Mouse (Mus musculus) c-Kit-positive CD71-positive TER-119-positive erythroid progenitor cells, embryonic 14.5 days (primary cell): ENCODE results near the gene Tmem223.

Experiments
- DNase-seq: peaks from one replicate; pipeline ENCODE4 v3.0.0-alpha.2; 2013; ENCODE audit warnings: low spot score

Gene Tmem223

DNA sequence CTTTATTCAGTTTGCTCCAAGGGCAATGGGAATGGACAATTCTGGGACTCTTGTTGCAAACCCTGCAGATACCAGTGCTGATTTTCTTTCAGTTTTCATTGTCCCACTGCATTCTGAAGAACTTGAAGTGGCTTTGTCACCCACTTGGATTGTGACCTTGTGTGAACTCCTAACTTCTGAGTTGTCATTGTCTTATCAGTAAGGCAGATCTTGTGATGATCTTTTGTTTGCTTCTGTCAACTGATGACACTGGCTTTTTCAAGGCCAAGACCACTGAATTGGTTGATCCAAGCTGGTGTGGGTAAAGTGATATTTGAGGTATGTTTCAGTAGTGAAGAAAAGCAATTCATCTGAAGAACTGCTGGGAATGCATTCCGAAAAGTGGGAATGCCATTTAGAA, 25.4 kb upstream of the Tmem223 start:
- DNase-seq, result no peak

DNA sequence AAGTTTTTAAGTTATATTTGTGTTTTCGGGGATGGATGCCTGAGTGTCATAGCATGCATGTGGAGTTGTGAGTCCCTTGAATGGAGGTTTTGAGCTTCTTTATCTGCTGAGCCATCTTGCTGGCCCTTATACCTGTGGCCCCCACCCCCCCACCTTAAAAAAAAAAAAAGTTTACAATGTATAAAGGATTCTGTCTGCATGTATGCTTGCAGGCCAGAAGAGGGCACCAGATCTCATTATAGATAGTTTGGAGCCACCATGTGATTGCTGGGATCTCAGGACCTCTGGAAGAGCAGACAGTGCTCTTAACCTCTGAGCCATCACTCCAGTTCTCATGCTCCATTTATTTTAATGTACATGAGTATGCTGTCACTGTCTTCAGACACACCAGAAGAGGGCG, 23.4 kb upstream of the Tmem223 start:
- DNase-seq, result no peak

DNA sequence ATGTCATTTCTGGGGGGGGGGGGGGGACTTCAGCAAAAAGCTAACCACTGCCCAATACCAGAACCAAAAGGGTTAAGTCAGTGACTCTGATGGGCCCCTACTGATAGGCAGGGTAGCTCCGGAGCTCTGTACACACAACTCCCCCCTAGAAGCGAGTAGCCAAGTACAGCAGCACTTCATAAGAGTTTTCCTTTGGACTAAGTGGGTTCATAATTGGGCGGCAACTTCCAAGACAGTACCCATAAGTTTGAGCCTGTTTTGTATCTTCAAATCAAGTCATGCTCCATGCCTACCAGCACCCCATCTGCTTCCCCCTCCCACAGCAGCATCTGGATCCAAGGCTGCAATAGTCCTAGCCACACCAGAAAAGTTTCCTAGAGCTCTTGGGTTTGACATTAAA, 15.1 kb upstream of the Tmem223 start:
- DNase-seq, result no peak

DNA sequence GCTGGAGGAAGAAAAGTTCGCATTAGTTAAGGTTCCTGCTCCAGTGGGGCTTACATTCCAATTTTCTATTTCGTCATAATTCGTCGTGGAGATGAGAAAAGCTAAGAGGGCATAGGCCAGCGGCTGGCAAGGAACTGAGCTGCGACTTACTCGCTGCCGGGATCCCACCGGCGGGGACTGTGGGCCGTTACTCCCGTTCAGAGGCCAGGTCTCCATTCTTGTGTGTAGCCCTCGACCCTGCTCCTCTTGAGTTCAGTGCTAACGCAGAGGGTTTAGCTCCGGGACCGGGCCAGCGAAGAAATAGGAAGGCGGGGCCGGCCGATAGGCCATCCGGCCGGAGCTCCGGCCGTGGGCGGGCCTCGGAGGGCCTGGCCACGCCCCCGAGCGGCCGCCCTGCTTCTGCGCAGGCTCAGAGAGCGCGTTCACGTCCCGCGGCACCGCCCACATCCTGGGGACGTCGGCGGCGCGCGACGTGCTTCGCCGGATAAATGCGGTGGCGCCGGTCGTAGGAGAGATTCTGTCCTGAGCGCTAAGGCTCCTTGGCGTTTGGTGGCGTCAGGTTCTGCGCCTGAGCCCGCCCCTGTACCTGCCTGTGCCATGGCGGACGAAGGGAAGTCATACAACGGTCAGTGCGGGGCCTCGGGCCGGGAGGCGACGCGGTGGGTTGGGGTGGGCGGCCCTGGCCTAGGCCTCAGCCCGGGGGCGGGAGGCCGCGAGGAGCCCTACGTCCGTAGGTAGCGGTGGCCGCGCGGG, 14.0 kb upstream of the Tmem223 start, which contains the start of gene Nxf1:
TSS of gene Nxf1 (plus strand) at position 439 of the 753 bp plus-strand sequence.
- peak; percentile 92 for DNase-seq

DNA sequence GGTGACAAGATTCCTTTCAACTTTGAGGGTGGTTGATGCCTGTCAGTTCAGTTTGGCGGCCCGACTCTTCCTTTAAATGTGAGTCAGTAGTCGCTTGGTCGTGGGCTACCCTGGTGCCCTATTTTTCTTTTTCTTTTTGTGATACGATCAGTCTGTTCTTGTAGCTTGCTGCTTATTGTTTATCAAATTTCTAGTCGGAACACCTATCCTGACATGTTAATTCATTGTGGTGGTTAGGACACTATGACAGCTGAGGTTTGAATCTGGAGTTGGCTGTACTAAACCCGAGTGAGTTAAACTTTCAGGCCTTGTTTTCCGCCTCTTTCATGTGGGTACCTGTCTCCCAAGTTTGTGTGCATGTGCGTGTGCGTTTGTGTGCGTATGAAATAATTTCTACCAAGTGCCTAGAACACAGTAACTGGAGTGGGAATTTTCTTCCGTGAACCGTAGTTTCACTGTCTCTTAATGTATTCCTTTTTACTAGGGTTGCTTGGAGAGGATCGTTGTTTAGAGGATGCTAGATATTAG, 13.3 kb upstream of the Tmem223 start:
- DNase-seq, result peak; percentile 29

DNA sequence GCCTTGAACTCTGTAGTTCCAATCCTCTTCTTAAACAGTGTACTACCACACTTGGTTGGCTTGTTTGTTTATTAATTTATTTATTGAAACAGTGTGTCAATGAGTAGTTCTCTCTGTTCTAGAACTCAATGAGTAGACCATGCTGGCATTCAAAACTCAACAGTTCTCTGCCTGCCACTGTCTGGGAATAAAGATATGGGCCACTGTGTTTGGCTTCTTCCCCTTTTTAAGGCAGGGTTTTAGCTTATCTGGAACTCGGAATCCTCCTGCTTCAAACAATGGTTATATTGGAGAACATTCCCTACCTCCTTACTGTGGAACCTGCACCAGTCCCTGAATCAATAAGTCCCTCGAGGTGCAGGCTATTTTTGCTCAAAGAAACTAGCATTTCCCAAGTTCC, 11.9 kb upstream of the Tmem223 start:
- DNase-seq, result no peak

DNA sequence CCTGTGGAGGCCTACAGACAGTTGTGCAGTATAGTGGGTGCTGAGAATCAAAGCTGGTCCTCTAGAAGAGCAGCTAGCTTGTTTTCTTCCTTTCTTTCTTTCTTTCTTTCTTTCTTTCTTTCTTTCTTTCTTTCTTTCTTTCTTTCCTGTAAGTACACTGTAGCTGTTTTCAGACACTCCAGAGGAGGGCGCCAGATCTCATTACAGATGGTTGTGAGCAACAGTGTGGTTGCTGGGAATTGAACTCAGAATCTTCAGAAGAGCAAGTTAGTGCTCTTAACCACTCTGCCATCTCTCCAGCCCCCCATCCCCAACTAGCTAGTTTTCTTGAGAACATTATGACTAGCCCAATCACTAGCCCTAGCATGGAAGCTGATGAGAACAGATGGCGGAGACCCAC, 10.0 kb upstream of the Tmem223 start:
- DNase-seq, result no peak

DNA sequence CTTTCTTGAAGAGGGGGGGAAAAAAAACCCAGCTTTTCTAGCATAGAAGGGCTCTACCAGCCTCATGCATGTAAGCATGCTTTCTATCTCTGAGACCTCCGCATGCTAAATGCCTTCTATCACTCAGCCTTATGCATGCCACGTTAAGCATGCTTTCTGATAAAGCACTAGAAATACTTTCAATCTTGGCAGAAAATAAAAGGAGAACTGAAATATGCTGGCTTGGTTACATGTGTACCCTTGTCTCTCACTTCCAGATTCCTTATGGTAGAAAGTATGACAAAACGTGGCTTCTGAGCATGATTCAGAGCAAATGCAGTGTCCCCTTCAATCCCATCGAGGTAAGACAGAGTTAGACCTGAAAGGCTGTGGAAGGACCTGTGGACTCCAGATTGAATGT, 7.5 kb upstream of the Tmem223 start:
- no peak for DNase-seq

DNA sequence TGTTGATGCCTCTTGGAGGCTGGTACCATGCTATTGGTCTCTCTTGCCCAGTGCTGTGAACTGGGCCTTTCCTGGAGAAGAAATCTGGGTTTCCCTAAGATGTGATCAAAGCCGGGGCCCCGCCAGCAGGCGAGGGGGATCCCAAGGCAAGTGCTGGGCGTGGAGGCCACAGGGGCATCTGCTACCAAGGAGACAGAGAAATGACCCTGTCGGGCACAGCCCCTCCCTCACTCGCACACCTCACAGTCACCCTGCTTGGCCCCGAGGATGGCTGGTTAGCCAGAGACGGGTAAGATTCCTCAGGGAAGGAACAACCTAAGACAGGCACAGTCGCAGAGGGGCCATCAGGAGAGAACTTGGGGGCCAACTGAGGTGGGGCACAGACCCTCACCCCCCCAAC, 5.2 kb upstream of the Tmem223 start:
- DNase-seq, result no peak

DNA sequence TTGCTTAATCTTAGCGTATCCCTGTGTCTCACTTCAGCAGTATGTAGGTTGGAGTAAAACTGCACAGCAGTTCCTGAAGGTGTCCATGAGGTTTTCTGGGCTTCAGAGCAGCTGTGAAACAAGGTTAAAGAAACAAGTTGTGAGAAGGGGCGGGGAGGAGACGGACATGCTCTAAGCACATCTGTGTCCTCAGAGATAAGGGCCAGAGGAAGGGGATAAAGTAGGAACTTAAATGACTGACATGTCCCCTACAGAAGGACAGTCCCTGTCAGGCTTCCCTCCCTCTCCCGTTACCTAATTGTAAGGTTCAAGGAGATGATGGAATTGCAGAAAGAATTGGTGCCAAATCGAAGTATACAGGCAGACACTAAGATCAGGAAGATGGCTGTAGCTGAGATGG, 2.2 kb downstream of the Tmem223 start:
- DNase-seq, result peak; percentile 60

DNA sequence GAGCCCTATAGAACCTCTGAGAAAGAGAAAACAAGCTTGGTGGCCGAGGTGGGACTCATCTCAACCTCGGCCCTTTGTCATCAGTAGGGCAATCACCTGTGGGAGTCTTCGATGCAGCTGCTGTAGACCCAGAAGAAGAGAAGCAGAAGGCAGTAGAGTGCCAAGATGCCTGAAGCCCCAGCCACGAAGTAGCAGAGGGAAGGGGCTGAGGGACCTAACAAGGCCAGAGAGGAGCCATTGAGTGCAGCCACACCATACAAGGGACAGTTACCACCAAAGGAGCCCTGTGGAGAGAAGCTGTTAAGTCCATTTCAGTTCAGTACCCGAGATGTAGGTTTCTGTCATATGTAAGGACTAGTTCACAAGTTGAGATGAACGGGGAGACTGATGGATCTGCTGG, 2.6 kb downstream of the Tmem223 start:
- peak; percentile 36 for DNase-seq

DNA sequence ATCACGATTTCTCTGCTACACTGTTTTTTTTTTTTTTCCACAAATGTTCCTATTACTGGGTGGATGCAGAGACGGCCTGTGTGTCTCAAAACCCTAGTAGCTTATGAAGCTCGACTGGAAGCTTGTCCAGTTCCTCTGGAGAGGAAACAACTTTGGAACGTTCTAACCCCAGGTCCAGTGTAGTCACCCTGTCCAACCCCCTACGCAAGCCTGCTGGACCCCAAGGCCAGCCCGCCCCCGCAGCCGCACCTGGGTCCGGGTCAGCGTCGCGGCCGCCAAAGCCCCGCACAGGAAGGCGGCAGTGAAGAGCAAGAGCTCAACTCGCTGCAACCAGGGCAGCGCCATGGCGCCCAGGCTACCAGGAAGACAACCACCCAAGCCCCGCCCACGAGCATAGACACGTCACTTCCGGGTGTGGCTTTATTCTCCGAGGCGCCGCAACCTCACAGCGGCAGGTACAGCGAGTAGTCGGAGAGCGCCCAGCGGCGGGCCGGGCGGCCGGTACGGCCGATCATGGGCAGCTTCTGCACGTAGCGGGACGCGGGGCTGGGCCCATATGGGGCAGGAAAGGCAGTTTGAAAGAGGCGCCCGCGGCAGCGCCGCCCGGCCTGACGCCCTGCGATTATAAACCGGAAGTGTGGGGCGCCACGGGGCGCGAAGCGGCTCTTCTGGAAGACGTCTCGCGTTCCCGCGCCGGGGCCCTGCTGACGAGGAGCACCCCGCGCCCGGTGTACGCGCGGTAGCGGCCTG, 3.5 kb downstream of the Tmem223 start, which contains the start of gene Tmem179b:
TSS of gene Tmem179b (minus strand) at position 382 of the 750 bp plus-strand sequence.
- DNase-seq, result peak; percentile 94

DNA sequence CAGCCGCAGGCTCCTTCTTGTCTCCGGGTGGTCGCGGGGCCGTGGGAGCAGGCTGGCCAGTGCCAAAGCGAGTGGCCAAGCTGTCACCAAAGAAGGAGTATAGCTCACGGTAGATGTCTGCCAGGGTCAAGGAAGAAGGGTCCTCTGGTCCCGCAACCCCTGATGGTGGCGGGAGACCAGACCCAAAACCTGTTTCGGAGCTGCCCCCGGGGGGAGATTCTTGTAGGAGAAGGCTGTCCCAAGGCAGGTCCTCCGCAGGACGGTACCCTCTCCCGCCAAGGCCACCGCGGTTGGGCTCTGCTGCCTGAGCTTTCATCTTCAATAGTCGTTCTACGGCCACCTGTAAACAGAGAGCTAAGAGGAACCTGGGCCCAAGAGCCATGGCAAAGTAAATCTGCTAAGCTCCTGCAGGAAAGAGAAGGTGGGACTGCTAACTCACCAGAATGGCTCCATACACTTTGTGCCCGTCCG, 4.2 kb downstream of the Tmem223 start:
- DNase-seq, result peak; percentile 29

DNA sequence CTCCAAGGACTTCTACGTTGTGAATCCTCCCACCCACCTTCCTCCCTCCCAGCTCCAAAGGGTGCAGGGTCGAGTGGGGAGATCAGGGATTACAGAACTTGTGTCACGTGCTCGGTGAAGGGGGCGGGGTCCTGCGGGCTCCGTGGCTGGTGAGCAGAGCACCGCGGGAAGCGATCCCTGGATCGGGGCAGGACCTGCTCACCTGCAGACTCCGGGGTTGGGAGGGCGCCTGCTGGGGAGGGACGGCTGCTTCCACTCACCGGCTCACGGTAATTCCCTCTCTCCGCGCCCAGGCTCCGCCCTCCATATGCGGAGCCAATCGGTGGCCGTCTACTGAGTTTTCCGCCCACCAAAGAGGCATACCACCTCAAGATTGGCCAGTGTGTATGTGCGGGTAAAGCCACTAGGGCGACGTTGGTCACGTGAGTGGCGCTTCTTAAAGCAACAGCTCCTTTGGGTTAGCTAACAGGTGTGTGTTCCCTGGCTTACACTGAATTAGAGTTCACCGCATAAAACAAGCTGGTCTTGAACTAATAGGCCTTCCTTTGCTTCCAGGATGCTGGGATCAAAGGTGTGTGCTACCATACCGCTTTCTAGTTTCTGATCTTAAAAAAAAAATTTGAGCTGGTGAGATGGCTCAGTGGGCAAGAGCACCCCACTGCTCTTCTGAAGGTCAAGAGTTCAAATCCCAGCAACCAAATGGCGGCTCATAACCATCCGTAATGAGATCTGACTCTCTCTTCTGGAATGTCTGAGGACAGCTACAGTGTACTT, 15.4 kb downstream of the Tmem223 start, which contains the start of gene Taf6l:
TSS of gene Taf6l (minus strand) at position 410 of the 774 bp plus-strand sequence.
- peak; percentile 95 for DNase-seq

DNA sequence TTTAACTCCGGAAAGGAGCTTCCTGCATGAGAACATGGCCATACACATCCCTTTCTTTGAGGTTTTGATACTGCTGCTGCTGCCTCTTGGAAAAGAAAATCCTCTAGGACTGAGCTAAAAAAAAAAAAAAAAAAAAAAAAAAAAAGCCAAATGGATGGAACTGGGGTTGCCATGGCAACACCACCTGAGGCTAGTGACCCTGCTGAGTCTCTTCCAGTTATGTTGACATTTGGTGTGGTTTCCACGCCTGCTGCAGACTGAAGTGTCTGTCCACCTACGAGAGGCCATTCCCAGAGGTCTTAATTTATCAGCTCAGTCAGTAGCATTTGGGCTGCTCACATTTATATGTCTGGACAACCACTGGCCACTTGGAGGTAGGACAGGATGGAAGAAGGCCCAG, 17.7 kb downstream of the Tmem223 start:
- no peak for DNase-seq

DNA sequence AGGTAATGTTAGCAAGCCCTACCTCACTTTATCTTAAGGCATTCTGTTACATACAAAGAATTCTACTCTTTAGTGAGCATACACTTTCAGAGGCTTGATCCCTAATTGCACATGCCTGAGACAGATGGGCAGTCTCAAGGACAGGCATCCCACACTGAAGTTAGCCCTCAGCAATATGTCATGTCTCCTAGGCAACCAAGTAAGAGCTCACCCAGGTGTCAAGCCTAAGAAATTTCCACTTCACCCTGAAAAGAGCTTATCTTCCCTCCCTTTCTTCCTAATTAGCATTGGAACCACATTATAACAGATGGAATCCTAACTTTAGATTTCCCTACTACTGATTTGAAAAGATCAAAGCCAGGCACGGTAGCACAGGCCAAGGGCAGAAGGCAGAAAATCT, 18.4 kb downstream of the Tmem223 start:
- DNase-seq, result no peak

DNA sequence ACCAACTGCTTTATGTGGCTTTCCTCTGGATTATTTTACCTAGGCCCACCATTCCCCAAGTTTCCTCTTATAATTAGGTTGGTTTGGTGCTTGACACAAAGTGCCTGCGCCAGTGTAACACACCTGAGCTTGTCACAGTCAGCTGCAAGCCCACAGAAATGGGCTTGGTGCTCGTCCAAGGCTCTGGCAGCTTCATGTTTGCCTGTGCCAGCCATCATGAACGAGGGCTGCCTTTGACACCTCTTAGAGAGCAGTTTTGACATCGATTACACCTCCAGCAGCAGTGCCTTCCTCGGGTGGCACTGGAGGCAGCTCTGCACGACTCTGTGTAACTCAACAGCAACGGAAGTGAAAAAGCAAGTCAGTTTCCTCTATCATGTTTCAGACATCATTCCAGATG, 19.4 kb downstream of the Tmem223 start:
- no peak for DNase-seq

DNA sequence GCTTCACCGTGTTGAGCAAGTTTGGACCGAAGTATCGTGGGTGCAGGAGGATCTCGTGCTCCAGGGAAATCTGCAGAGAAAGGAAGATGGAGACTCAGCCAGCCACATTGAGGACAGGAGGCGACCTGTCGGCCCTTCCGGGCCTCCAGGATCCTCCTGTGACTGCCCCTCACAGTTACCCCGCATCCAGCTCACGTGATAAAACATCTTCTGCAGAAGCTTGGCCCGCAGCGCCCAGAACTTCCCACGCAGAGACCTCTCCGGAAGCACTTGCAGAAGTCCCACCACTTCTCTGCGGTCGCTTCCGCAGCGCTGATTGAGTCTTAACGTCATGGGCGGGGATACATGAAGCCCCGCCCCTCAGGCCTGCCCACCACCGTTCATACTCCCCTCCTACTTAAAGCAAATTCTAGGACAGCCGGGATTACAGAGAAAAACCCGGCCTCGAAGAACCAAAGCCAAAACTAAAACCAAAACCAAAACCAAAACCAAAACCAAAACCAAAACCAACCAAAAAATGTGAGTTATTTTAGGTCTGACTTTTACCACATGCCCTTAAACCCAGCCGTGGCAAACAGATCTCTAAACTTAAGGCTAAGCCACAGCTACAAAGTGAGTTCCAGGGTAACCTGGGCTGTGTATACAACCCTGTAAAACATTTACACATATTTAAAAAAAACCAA, 27.6 kb downstream of the Tmem223 start, which contains the start of gene Polr2g:
TSS of gene Polr2g (minus strand) at position 314 of the 683 bp plus-strand sequence.
- peak; percentile 87 for DNase-seq

DNA sequence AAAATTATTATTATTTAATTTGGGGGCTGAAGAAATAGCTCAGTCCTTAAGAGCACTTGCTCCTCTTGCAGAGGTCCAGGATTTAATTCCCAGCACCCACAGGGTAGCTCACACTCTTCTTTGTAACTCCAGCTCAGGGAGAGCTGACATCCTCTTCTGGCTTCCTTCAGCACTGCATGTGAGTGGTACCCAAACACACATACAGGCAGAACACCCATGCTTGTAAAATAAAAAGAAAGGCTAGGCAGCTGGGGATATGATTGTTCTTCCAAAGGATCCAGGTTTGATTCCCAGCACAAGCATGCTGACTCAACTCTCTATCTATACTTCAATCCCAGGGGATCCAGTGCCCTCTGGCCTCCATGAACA, 28.1 kb downstream of the Tmem223 start:
- no peak for DNase-seq

DNA sequence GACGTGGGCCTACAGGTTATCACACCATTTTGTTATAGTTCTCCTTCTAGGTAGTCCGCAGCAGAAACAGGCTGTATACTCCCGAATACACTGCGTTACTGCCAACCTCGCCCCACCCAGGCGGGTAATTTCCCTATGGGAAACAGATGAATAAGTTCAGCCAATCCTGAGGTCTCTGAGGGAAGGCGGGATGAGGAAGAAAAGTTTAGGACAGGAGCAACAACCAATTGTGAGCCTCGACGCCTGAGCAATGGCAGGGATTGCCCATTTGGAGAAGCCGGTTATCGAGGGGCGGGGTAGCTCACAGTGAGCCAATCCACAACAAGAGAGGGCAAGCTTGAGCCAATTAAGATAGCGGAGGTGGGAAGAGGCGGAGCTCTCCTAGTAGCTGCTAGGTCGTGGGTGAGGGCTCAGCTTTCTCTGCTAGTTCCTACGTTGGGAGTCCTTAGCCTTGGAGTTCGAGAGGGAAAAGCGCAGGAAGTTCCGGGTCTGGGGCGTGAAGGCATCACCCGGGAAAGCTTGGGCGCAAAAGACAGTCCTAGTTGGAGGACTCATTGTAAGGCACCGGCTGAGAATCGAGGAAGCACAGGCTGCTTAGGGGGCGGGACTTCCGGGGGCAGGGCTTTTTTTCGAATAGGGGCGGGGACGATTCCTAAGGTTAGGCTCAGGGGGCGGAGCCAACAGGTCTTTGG, 31.5 kb downstream of the Tmem223 start, which contains the start of gene Zbtb3:
TSS of gene Zbtb3 (plus strand) at position 426 of the 692 bp plus-strand sequence.
- peak; percentile 98 for DNase-seq
